Mouse (Mus musculus) brain, embryonic 14.5 days (tissue): ENCODE measurements around the gene Isyna1.

Experiments
- CTCF ChIP-seq: fragments of 200-500 bp; IDR thresholded peaks from 2 replicates; pipeline ENCODE4 v1.5.1; 2012; ENCODE audit warnings: inconsistent platforms, mild to moderate bottlenecking, moderate library complexity, borderline replicate concordance; ENCODE audit not compliant: insufficient read depth, insufficient read length; ENCODE audit errors: extremely low read depth
- POLR2A ChIP-seq: fragments of 200-500 bp; IDR thresholded peaks from 2 replicates; pipeline ENCODE4 v1.6.1; 2012; ENCODE audit warnings: mild to moderate bottlenecking, inconsistent platforms, borderline replicate concordance; ENCODE audit not compliant: poor library complexity, insufficient read depth, insufficient read length, severe bottlenecking; ENCODE audit errors: extremely low read depth

GRCm38 (mm10) chr8:70613763-70614162 lies 19.6 kb downstream of the Isyna1 start:
- TF ChIP-seq POLR2A = no peak
- no peak for TF ChIP-seq CTCF
